Mouse (Mus musculus) WW6 (cell line): Measurements from ENCODE around the gene Itga9.

Experiments
- DNase-seq: peaks from one replicate; pipeline ENCODE4 v3.0.0-alpha.2; 2013; ENCODE audit warnings: low read depth, low spot score

Itga9 gene

GRCm38 (mm10) chr9:118688248-118688647 lies 81.8 kb downstream of the Itga9 start:
- DNase-seq: no peak

DNA sequence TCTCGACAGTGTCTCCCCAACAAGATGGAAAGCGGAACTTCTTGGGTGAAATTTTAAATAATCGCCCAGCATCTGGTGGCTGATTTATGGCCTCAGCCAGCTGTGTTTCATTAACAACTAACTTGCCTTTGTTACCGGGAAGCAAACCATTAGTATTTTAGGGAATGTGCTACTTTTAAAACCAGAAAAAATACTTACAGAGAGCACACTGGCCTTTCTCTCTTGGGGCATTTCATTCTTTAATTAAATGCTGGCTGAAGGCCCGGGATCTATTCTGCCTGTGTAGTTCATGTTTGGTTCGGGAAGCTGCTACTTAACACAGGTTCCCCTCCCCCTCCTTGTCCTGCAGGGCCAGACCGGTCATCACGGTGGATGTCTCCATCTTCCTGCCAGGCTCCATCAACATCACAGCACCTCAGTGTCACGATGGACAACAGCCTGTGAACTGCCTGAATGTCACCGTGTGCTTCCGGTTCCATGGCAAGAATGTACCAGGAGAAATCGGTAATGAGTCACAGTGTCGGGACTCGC lies 82.5 kb downstream of the Itga9 start:
- DNase-seq: no peak

DNA sequence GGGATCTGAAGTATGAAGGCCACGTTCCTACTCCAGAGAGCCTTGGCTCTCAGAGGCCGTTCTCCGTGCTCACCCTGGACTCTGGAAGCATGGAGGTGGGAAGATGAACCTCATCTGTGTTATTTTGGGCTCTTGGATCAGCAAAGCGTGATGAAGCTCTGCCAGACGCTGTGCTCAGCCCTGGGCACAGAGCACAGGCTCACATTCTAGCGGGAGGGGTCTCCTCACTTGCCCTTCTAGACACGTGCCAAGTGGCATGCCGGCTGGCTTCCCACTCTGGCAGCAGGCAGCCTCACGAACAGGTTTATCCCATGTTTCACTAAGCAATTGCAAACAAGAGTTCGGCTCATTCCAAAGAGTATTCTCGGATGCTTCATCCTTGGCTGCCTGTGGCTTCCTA lies 86.8 kb downstream of the Itga9 start:
- DNase-seq: no peak

DNA sequence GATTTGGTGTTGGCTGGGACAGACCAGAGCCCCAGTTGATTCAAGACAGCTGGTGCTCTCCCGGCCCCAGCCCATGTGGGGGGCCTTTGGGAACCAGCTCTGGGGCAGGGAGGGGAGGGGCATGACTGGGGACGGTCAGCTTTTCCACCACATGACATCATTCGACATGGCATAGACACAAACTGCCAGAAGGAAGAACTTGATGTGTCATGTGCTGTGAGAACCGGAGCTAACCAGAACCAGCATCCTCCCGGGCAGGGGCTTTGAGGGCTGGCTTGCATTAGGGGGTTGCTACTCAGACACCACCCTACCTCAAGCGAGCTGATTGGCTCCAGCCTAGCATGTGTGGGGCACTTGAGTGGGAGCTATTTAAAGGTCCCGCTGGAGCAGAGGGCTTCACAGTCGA lies 87.9 kb downstream of the Itga9 start:
- no peak for DNase-seq

GRCm38 (mm10) chr9:118698191-118698590 lies 91.7 kb downstream of the Itga9 start:
- no peak for DNase-seq

DNA sequence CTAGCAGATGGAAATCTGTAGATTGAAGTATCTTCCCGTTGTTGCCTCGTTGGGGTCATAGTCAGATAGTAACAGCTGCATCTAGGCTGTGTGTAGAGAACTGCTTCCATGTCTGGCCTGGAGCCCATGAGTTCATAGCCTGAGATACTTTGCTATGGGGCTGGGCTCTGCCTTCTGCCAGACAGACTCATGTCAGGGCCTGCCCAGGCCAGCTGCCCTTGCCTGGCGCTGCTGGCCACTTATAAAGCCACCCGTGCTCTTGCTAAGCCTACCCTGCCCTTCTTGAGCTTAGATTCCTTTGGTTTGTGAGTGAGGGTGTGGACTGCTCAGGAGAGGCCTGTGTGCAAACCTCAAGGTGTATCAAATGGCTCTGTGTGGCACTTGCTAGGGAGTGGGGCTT lies 93.2 kb downstream of the Itga9 start:
- DNase-seq: no peak

DNA sequence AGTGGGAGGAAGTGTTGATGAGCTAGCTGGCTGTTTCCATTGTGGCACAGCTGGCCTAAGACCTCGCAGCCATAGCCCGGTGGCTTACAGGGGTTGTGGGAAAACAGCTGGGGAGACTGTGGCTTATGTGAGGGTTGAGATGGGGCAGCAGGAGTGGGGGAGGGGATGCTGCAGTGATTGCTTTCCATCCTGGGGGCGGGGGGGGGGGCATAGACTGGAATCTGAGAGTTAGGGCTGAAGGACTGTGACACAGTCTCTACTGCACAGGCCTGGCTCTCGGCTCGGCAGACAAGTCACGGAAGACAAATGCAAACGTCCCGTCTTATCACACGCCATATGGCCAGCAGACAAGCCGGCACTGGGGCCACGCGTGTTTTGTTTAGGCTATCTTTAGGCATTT lies 94.4 kb downstream of the Itga9 start:
- DNase-seq: no peak

DNA sequence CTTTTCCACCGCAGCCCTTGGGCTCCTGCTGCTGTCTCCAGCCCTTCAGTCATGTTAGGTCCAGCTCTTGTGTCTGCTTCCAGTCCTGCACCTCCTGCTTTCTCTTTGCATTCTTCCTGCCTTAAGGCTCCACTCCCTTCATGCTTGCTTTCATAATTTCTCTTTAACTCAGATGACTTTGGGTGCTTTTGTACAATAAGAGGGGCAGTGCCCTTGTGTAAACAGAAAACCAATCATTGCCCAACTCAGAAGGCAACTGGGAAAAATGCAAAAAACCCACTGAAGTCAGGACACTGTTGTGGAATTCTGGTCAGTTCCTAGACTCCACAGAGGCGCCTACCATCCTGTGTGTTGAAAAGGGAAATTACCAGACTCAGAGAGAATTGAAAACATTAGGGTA lies 95.3 kb downstream of the Itga9 start:
- no peak for DNase-seq

DNA sequence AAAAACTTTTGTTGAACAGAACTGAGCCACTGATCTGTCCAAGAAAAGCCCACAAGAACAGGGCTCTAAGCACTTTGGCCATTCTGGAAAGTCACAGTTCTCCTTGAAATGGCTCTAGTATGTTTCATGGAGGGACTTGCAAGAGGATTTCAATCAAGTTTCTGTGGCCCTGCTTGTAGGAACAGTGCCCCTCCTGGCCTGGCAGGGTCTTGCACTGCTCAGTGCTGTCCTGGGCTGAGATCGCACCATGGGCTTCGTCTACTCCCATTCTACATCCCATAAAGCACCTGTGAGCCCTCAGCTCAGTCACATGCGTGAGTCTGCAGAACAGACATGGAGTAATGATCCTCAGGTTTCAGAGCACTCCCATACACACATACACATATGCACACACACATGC lies 96.7 kb downstream of the Itga9 start:
- DNase-seq: peak; percentile 14

GRCm38 (mm10) chr9:118705381-118706074 lies 99.0 kb downstream of the Itga9 start:
- DNase-seq: peak; percentile 48

- DNase-seq: no peak
Measured at GRCm38 (mm10) chr9:118706176-118706975, 99.9 kb downstream of the Itga9 start.

DNA sequence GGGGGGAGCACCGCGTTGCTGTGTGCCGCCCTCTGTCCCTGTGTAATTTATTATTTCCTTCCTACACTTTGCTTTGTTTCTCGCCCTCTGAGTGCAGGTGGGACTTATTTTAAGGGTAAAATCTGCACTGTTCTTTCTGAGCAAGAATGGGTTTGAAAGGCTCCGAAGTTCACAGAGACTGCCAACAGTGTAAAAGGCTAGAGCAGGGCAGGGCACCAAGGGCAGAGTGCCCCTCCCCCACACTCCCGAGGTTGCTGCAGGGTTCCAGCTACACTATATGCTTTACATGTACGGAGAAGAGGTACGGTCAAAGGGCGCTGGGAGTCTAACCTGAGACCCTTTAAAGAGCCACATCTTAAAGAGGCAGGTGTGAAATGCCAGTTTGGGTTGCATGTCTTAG lies 104.1 kb downstream of the Itga9 start:
- DNase-seq: no peak

- DNase-seq: no peak
Measured at GRCm38 (mm10) chr9:118711749-118712148, 105.3 kb downstream of the Itga9 start.

DNA sequence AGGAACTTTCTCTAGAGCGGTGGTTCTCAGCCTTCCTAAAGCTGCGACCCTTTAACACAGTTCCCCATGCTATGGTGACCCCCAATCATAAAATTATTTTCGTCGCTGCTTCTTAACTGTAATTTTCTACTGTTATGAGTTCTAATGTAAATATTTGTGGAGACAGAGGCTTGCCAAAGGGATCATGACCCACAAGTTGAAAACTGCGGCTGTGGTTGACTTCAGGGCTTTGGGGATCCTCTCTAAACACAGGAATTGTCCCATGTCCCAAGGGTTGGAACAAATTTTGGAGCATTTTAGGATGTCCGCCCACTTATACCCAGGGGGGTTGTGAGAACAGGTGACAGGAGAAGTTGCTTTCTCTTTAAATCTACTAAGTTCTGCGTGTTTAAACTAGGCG lies 107.0 kb downstream of the Itga9 start:
- DNase-seq: no peak

GRCm38 (mm10) chr9:118714536-118714935 lies 108.0 kb downstream of the Itga9 start:
- DNase-seq: no peak

- DNase-seq: no peak
Measured at GRCm38 (mm10) chr9:118715971-118716628, 109.6 kb downstream of the Itga9 start.

DNA sequence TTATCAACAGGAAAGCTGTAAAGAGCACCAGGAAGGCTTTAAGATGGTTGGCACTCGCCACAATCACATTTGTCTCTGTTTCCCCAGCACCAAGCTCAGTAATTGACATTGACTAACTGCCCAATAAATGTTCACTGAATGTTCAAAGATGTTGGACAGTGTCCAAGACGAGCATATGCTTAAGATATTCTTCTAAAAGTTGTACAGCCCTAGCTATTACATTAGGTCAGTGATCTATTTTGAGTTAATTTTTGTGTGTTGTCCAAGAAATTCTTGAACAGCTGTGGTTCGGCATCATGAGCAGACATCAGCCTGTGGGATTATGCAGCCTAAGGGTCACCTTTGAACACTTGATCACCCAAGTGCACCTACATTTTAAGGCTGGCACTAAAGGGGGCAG lies 110.9 kb downstream of the Itga9 start:
- no peak for DNase-seq

GRCm38 (mm10) chr9:118718511-118718910 lies 112.0 kb downstream of the Itga9 start:
- DNase-seq: no peak

GRCm38 (mm10) chr9:118721056-118721455 lies 114.6 kb downstream of the Itga9 start:
- DNase-seq: no peak

DNA sequence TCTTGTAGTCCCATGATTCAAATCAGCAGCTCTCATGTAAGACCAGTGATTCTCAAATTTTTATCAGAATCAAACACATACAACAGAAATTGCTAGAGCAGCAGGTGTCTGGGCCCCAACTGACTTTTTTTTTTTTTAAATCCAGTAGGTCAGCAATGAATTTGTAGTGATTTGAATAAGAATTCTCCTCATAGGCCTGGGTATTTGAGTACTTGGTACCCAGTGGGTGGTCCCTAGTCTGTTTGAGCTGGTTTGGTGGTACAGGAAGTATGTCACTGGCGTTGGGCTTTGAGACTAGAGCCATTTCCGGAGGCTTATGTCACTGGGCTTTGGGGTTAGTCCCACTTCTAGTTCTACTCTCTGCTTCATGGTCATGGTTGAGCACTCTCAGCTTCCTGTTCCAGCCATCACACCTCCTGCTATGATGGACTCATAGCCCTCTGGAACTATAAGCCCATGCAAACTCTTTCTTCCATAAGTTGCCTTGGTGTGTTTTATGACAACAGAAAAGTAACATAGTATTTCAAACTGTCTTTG lies 116.4 kb downstream of the Itga9 start:
- DNase-seq: no peak

- no peak for DNase-seq
Measured at GRCm38 (mm10) chr9:118725128-118725527, 118.6 kb downstream of the Itga9 start.

DNA sequence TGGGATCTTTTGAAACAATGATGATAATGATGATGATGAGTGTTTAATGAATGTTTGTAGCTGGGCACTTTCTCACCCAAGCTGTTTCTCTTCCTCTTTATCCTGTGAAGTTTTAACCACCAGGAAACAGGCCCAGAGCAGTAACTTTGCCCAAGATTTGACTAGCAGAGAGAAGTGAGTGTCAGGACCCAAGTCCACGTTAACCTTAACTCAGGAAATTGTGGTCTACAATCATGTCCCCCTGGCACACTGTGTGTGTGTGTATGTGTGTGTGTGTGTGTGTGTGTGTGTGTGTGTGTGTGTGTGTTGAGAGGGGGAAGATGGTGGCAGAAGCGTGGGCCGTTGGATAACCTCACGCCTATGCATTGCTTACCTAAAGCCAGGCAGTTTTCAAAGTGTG lies 120.1 kb downstream of the Itga9 start:
- DNase-seq: no peak
